Comparison of ENCODE assay signal across 23 mouse cellular contexts in genomic region chr3:122540918-122541317, GRCm38 (mm10).
"Had no signal": no experiment of that assay in that cellular context is flagged by ENCODE, and none has a peak within 500 bp of the region (broad histone marks: within the 10 kb centered on the region; RNA-seq: fewer than 3 reads in every experiment).

No protein-coding gene starts in this region.

- H3K9ac ChIP-seq: limb, embryonic 13.5 days; liver, embryonic 12.5 days; liver, embryonic 15.5 days; lung, embryonic 15.5 days; neural tube, embryonic 12.5 days; neural tube, embryonic 15.5 days had no signal

- DNase-seq: kidney, adult 18-20 months; layer of hippocampus, postnatal 36 days; liver; lung, adult 18-20 months; lung, postnatal 10 days; lung, postnatal 36 days; midbrain, embryonic 14.5 days; right cerebral cortex, adult 18-20 months; right cerebral cortex, postnatal 14 days; right cerebral cortex, postnatal 4 days; thymus, adult 2 months; thymus, postnatal 14 days; thymus, postnatal 4 days had no signal

- H3K9me3 ChIP-seq: limb, embryonic 10.5 days; limb, embryonic 13.5 days; liver, embryonic 12.5 days; liver, embryonic 15.5 days; lung, embryonic 15.5 days; megakaryocyte, embryonic 14.5 days; midbrain, embryonic 10.5 days; neural tube, embryonic 12.5 days; neural tube, embryonic 15.5 days had no signal

- H3K4me2 ChIP-seq: limb, embryonic 13.5 days; liver, embryonic 12.5 days; liver, embryonic 15.5 days; lung, embryonic 15.5 days; neural tube, embryonic 12.5 days; neural tube, embryonic 15.5 days had no signal

- H3K4me3 ChIP-seq: limb, embryonic 10.5 days; limb, embryonic 13.5 days; liver, embryonic 12.5 days; liver, embryonic 15.5 days; lung, embryonic 15.5 days; megakaryocyte, embryonic 14.5 days; midbrain, embryonic 10.5 days; neural tube, embryonic 12.5 days; neural tube, embryonic 15.5 days had no signal

- H3K27me3 ChIP-seq: limb, embryonic 13.5 days; liver, embryonic 12.5 days; liver, embryonic 15.5 days; lung, embryonic 15.5 days; megakaryocyte, embryonic 14.5 days; neural tube, embryonic 12.5 days; neural tube, embryonic 15.5 days had no signal

- H3K27ac ChIP-seq: limb, embryonic 10.5 days; limb, embryonic 13.5 days; liver, embryonic 12.5 days; liver, embryonic 15.5 days; lung, embryonic 15.5 days; midbrain, embryonic 10.5 days; neural tube, embryonic 12.5 days; neural tube, embryonic 15.5 days; stomach, postnatal 0 days had no signal

- ATAC-seq: liver, embryonic 12.5 days had no signal

- H3K4me1 ChIP-seq: limb, embryonic 10.5 days; limb, embryonic 13.5 days; liver, embryonic 12.5 days; liver, embryonic 15.5 days; lung, embryonic 15.5 days; midbrain, embryonic 10.5 days; neural tube, embryonic 12.5 days; neural tube, embryonic 15.5 days had no signal

- H3K36me3 ChIP-seq: liver, embryonic 15.5 days had no signal
